Mouse (Mus musculus) heart, adult 10 weeks (tissue): ENCODE results near the gene Xaf1. TPM values are rescaled to one million over a fixed set of nuclear protein-coding genes. Genes with fewer than 3 reads are reported as not detected.

Experiments used
- polyA plus RNA-seq: library from polyadenylated mRNA; stranded (reverse); fragments of 350-450 nt; fragmentation: Illumina TruSeq; extraction: RNeasy Lipid Tissue Mini Kit (QIAGEN cat#74804); gene quantifications from one replicate; pipeline ENCODE4 v1.2.3, GENCODE M21; 2014; ENCODE audit warnings: low read depth, low replicate concordance

Xaf1 gene
- 24.4 TPM for polyA plus RNA-seq

DNA sequence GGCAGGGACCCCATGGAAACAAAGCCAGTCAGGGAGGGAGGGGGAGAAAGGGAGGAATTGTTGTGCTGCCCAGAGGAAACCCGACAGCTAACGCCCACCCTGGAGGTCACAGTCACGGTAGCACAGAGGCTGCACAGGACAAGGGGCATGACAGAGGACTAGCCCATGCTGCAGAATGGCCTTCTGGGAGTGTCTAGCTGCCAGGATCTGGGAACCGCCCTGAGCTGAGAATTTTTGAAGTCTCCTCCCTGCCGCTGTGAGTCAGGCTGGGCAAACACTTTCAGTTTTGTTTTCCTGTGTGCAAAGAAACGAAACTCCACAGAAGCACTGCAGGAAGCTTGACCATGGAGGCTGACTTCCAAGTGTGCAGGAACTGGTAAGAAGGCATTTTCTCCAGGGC, at the start of gene Xaf1:
Xaf1 (plus strand) TSS at position 296 of the 400 bp plus-strand sequence.

DNA sequence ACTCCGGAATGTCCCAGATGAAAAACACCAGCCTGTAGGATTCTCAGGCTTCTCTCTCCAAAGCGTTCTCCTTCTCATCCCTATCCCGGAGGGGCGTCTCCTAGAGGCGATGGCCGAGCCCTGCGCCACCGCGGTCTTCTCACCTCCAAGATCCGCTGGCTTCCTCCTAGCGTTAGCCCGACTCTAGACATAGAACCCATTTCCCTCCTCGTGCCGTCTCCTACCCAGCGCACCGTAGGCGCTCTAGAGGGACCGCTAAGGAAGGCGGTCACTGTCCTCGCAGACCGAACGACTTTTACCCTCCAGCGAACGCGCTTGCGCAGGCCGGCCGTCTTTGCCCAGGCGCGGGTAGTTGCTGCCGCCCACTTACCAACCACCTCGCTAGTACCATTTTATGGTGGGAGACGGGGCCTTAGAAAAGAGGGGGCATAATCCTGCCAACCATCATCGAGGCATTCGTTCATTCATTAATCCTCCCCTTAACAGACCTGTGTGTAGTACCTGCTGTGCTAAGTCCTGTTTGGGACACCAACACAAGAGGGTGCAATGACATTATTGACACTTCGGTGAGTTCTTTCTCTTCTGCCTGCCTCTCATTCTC, 34.4 kb upstream of the Xaf1 start, which contains the start of gene Slc13a5:
Slc13a5 (minus strand) TSS at position 263 of the 601 bp plus-strand sequence.

DNA sequence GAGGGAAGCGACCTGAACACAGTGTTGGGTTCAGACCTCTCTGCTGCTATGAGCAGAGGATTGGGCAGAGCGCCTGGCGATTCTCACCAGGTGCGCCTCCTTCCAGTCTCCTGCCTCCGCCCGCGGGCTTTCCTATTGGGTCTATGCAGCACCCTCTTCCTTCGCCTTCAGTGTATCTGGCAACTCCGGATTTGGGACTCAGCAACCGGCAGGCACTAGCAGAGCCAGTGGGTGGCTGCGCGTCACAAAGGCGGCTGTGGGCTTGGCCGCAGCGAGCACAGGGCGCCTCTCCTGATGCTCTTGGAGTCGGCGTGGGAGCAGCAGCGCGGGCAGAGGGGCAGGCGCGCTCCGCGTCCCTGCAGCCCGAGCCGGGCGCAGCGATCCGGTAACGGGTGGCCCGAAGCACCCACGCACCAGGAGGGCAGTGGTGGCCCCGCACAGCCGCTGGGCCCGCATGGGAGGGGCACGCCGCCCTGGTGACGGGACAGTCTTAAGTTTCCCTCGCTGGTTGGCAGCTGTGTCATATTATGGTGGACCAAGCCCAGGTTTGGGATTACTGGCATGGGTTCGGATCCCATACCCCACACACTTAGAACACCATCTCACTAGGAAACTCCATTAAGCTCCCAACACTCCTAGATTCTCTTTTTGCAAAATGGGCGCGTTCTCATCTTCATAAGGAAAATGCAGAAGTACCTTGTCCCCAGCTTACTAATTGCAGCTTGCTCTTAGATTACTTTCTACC, 12.9 kb downstream of the Xaf1 start, which contains the start of gene Fbxo39:
Fbxo39 (plus strand) TSS at position 294 of the 745 bp plus-strand sequence.

DNA sequence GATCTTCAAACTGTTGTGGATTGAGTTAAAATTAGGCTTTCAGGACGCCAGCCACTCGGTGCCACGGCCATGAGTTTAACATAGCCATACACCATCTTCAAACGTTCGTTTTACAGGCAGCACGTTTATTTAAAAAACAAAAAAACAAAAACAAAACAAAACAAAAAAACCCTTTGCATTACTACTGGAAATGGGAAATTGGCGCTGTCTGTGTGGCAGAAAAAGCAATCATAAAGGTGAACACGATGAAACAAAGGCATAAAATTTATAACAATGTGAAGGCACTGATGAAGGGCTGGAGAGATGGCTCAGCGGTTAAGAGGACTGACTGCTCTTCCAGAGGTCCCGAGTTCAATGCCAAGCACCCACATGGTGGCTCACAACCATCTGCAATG, 60.9 kb downstream of the Xaf1 start, which contains the start of gene Tekt1:
Tekt1 (minus strand) TSS at position 96 of the 395 bp plus-strand sequence.

Other genes with a start within 250 kb of the Xaf1 start
- 3.9 TPM for gene Pitpnm3, start 165.9 kb upstream of the Xaf1 start, polyA plus RNA-seq
- gene Gm43951, start 94.8 kb upstream of the Xaf1 start, polyA plus RNA-seq = not detected
- gene 4933427D14Rik, start 94.2 kb upstream of the Xaf1 start, polyA plus RNA-seq = 2.6 TPM
- 79.8 TPM for gene Txndc17, start 94.1 kb upstream of the Xaf1 start, polyA plus RNA-seq
- gene Med31, start 86.0 kb upstream of the Xaf1 start, polyA plus RNA-seq = 17.3 TPM
- gene Slc13a5, start 34.4 kb upstream of the Xaf1 start, polyA plus RNA-seq = not detected
- gene Fbxo39, start 12.8 kb downstream of the Xaf1 start, polyA plus RNA-seq = not detected
- gene Tekt1, start 60.8 kb downstream of the Xaf1 start, polyA plus RNA-seq = not detected
- 16.4 TPM for gene Smtnl2, start 110.1 kb downstream of the Xaf1 start, polyA plus RNA-seq
- gene Ggt6, start 133.9 kb downstream of the Xaf1 start, polyA plus RNA-seq = not detected
- 37.6 TPM for gene Mybbp1a, start 139.7 kb downstream of the Xaf1 start, polyA plus RNA-seq
- 12.3 TPM for gene Spns2, start 188.3 kb downstream of the Xaf1 start, polyA plus RNA-seq
- 0.21 TPM for gene Spns3, start 248.9 kb downstream of the Xaf1 start, polyA plus RNA-seq